Mouse (Mus musculus) heart, embryonic 13.5 days (tissue): ENCODE results near the gene Scarf2. TPM values are rescaled to one million over a fixed set of nuclear protein-coding genes. Genes with fewer than 3 reads are reported as not detected.
A peak's percentile ranks its signal among the peaks of the same experiment; 100 is the strongest.

Experiments
- ATAC-seq: fragments of 200-750 bp; cut with Nextera tagmentation; 2 replicates; pipeline ENCODE4 v1.8.0; 2017; ENCODE audit warnings: moderate TSS enrichment; ENCODE audit not compliant: insufficient number of reproducible peaks, low FRiP score, low TSS enrichment; ENCODE audit errors: extremely low read depth
- H3K27ac ChIP-seq: fragments of 300-500 bp; sonication (generic); replicated peaks from 2 replicates; pipeline ENCODE4 v1.5.1; 2015; ENCODE audit warnings: moderate library complexity, mild to moderate bottlenecking, inconsistent platforms
- H3K27me3 ChIP-seq: fragments of 300-500 bp; sonication (generic); replicated peaks from 2 replicates; pipeline ENCODE4 v1.6.1; 2015; ENCODE audit warnings: mild to moderate bottlenecking, inconsistent platforms
- H3K36me3 ChIP-seq: fragments of 300-500 bp; sonication (generic); 2 replicates; pipeline ENCODE4 v1.6.1; 2015; ENCODE audit warnings: mild to moderate bottlenecking, inconsistent platforms
- H3K4me1 ChIP-seq: fragments of 300-500 bp; sonication (generic); 2 replicates; pipeline ENCODE4 v1.6.1; 2015; ENCODE audit warnings: inconsistent platforms
- H3K4me2 ChIP-seq: fragments of 300-500 bp; sonication (generic); 2 replicates; pipeline ENCODE4 v1.6.1; 2015; ENCODE audit warnings: inconsistent platforms, mild to moderate bottlenecking, moderate library complexity
- H3K4me3 ChIP-seq: fragments of 300-500 bp; sonication (generic); 2 replicates; pipeline ENCODE4 v1.5.1; 2015; ENCODE audit warnings: moderate library complexity, mild to moderate bottlenecking, inconsistent platforms
- H3K9ac ChIP-seq: fragments of 300-500 bp; sonication (generic); 2 replicates; pipeline ENCODE4 v1.6.1; 2015; ENCODE audit warnings: inconsistent platforms, mild to moderate bottlenecking, moderate library complexity
- H3K9me3 ChIP-seq: fragments of 300-500 bp; sonication (generic); 2 replicates; pipeline ENCODE4 v1.6.1; 2016; ENCODE audit warnings: inconsistent platforms
- WGBS: fragments of 180-500 bp; shearing (Covaris S2); methylation state at CpG from one replicate; pipeline ENCODE4 v1.1.7; 2015; ENCODE audit warnings: mixed read lengths; 5-methylcytosine and 5-hydroxymethylcytosine counted together
- polyA plus RNA-seq: library from polyadenylated mRNA; unstranded; fragments of >200 nt; fragmentation: Nextera tagmentation; extraction: Ambion mirVana; gene quantifications from 2 replicates; pipeline ENCODE4 v1.2.1, GENCODE M21; 2015

Gene Scarf2
- polyA plus RNA-seq, 1 experiment from 2014 or later: 8.2 TPM

GRCm38 (mm10) chr16:17833321-17833680 lies 36.2 kb downstream of the Scarf2 start:
- no peak for ATAC-seq
- Histone ChIP-seq H3K4me2 (peak overlapping the region; percentile 99), H3K27ac (no peak overlapping the region), H3K36me3 (no peaks in the 10 kb centered on the region), H3K4me3 (peak overlapping the region; percentile 60), H3K9ac (peak overlapping the region; percentile 81), H3K9me3 (no peaks in the 10 kb centered on the region), H3K4me1 (peaks cover 15% of the 10 kb centered on the region), H3K27me3 (peaks cover 100% of the 10 kb centered on the region)
- under 1% methylated on average over 37 of the region's 37 CpGs for WGBS

DNA sequence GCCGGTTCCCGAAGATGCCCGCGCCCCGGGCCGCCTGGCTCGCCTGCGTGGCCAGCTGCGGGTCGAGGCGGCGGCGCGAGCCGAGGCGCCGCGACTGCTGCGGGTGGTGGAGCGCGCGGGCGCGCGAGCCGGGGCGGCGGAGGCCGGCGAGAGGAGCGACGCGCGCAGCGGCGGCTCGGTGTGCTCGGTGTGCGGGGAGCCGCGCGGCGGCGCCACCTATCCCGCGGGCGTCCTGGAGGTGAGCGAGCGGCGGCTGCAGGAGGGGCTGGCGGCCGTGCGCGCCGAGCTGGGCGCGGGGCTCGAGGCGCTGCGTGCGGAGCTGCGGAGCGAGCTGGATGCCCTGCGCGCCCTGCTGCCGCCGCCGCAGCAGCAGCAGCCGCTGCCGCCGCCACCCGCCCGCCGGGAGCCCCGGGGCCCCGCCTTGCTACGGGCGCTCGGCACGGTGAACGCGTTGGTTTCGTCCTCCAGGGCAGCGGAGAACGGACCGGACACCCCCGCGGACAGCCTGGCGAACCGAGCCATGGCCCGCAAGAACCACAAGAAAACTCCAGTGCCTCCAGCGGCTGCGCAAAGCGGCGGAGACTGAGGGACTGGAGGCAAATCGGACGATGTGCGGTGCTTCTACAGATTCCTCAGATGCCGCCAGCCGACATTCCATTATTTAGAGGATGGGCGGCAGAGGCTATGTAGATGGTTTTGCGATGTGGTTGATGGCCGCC lies 36.8 kb downstream of the Scarf2 start:
- Histone ChIP-seq H3K4me3 (peak overlapping the region; percentile 60), H3K36me3 (no peaks in the 10 kb centered on the region), H3K9ac (peak overlapping the region; percentile 81), H3K4me1 (peaks cover 15% of the 10 kb centered on the region), H3K9me3 (no peaks in the 10 kb centered on the region), H3K27me3 (peaks cover 98% of the 10 kb centered on the region), H3K4me2 (peak overlapping the region; percentile 99), H3K27ac (no peak overlapping the region)
- no peak for ATAC-seq
- WGBS: under 1% methylated on average over 91 of the region's 103 CpGs

DNA sequence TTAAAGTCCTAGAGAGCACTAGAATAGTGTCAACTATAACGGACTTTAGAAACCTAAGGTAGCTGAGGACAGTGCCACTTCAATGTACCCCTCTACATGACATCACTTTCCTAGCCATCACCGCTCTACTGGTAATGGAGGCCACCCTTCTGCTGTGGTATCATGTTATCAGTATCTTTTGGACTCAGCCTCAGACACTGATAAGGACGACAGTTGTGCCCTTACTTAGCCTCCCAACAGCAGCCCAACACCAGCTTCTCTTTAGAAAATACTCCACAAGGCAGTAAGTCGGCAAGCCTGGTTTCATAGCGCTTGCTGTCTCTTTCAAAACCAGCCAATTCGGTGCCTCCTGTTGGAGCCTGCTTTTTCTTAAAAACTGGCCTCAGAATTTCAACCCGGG lies 37.5 kb downstream of the Scarf2 start:
- 41% methylated on average over 7 of the region's 7 CpGs for WGBS

DNA sequence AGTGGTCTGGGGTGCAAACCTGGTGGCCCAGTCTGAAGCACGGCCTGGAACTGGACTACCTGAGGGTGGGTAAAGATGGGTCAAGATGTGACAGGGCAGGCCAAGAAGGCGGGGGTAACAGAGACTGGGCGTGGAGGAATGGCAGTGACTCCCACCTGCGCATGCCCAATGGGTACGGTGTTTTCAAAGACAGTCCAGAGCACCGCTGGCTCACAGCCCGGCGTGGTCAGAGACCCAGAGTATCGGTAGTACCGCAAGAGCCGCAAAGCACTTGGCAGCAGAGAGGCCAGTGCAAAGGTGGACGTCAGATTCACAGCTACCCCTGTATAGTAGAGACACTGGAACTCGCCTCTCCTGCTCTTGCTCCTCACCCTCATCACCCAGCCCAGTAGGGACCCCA lies 38.4 kb downstream of the Scarf2 start:
- Histone ChIP-seq H3K4me2 (no peak overlapping the region), H3K27me3 (peaks cover 81% of the 10 kb centered on the region), H3K9me3 (no peaks in the 10 kb centered on the region), H3K9ac (no peak overlapping the region), H3K27ac (no peak overlapping the region), H3K4me3 (no peak overlapping the region), H3K4me1 (peaks cover 15% of the 10 kb centered on the region), H3K36me3 (peaks cover 2% of the 10 kb centered on the region)
- no peak for ATAC-seq
- WGBS: 41% methylated on average over 13 of the region's 13 CpGs

More for the DNA sequence above, 37.5 kb downstream of the Scarf2 start:
- H3K9me3 ChIP-seq: no peaks in the 10 kb centered on the region
- no peak for ATAC-seq
- peaks cover 91% of the 10 kb centered on the region for H3K27me3 ChIP-seq
- peak overlapping the region; percentile 60 for H3K4me3 ChIP-seq
- no peaks in the 10 kb centered on the region for H3K36me3 ChIP-seq
- peak overlapping the region; percentile 99 for H3K4me2 ChIP-seq
- H3K4me1 ChIP-seq: peaks cover 15% of the 10 kb centered on the region
- no peak overlapping the region for H3K27ac ChIP-seq
- H3K9ac ChIP-seq: no peak overlapping the region; the same call in 1 of the 2 replicates

- H3K27ac ChIP-seq: no peak within 1 kb of the TSS
- H3K36me3 ChIP-seq: peaks cover 27% of the 10 kb centered on the region
- H3K9me3 ChIP-seq: no peaks in the 10 kb centered on the region
- peaks cover 12% of the 10 kb centered on the region for H3K4me1 ChIP-seq
- WGBS: 79% methylated on average over 6 of the region's 6 CpGs
- no peak within 1 kb of the TSS for H3K4me3 ChIP-seq
- no peak for ATAC-seq
- peaks cover 56% of the 10 kb centered on the region for H3K27me3 ChIP-seq
- no peak within 1 kb of the TSS for H3K4me2 ChIP-seq
- H3K9ac ChIP-seq: no peak within 1 kb of the TSS
Measured at GRCm38 (mm10) chr16:17838051-17838450, 41.0 kb downstream of the Scarf2 start, which contains the start of gene Car15. Car15 (minus strand) TSS chr16:17838364.

DNA sequence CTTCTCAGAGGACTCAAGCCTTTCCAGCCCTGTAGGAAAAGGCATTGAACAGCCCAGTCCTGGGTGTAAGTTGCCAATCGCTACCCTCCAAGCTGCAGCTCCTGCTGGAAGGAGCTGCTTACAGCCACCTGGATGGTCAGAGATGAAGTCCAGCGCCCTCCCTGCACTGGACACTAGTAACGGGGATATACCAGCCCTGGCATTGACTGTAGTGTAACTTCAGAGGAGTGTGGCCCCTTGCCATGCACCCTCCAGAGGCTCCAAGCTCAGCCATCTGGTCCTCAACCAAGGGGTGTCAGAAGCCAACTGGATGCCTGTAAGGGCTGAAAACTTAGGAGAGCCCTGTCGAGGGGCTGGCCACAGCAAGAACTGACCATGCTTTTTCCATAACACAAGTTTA lies 42.9 kb downstream of the Scarf2 start:
- H3K4me2 ChIP-seq: no peak overlapping the region
- no peak for ATAC-seq
- H3K27me3 ChIP-seq: peaks cover 36% of the 10 kb centered on the region
- no peak overlapping the region for H3K9ac ChIP-seq
- no peaks in the 10 kb centered on the region for H3K4me1 ChIP-seq
- no peaks in the 10 kb centered on the region for H3K9me3 ChIP-seq
- H3K36me3 ChIP-seq: peaks cover 47% of the 10 kb centered on the region
- WGBS: 81% methylated on average over 4 of the region's 4 CpGs
- H3K27ac ChIP-seq: no peak overlapping the region
- H3K4me3 ChIP-seq: no peak overlapping the region

DNA sequence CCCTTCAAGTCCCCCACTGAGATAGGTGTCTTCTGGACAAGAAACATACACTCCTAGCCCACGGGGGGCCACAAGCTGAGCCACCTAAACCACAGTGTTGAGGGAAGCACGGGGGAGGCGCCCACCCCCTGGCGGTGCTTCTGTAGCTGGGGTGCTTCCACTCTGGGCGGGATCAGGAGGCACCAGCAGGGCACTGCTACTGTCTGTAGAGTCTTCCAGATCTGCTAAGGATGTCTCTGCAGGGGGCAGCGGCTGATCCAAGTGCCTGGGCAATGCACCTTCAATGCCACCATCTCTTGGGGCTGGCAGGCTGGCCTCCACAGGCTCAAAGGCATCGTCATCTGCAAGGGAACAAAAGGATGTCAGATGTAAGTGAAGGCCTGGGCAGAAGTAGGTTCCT lies 45.4 kb downstream of the Scarf2 start:
- Histone ChIP-seq H3K9ac (no peak overlapping the region), H3K4me3 (no peak overlapping the region), H3K36me3 (peaks cover 71% of the 10 kb centered on the region), H3K4me2 (no peak overlapping the region), H3K4me1 (no peaks in the 10 kb centered on the region), H3K9me3 (no peaks in the 10 kb centered on the region), H3K27ac (no peak overlapping the region), H3K27me3 (peaks cover 12% of the 10 kb centered on the region)
- WGBS: 95% methylated on average over 7 of the region's 7 CpGs
- ATAC-seq: no peak

- WGBS: 88% methylated on average over 10 of the region's 10 CpGs
- H3K9me3 ChIP-seq: no peaks in the 10 kb centered on the region
Measured at GRCm38 (mm10) chr16:17843701-17844365, 46.8 kb downstream of the Scarf2 start.

GRCm38 (mm10) chr16:17848431-17848830 lies 51.3 kb downstream of the Scarf2 start:
- ATAC-seq: no peak
- H3K27ac ChIP-seq: no peak overlapping the region
- H3K9ac ChIP-seq: no peak overlapping the region
- H3K4me3 ChIP-seq: no peak overlapping the region
- no peaks in the 10 kb centered on the region for H3K27me3 ChIP-seq
- 88% methylated on average over 6 of the region's 6 CpGs for WGBS
- no peak overlapping the region for H3K4me2 ChIP-seq
- no peaks in the 10 kb centered on the region for H3K4me1 ChIP-seq
- H3K9me3 ChIP-seq: no peaks in the 10 kb centered on the region
- peaks cover 95% of the 10 kb centered on the region for H3K36me3 ChIP-seq

More at GRCm38 (mm10) chr16:17843701-17844365, 46.8 kb downstream of the Scarf2 start:
- no peaks in the 10 kb centered on the region for H3K27me3 ChIP-seq
- ATAC-seq: no peak
- H3K27ac ChIP-seq: no peak overlapping the region
- peaks cover 85% of the 10 kb centered on the region for H3K36me3 ChIP-seq
- no peaks in the 10 kb centered on the region for H3K4me1 ChIP-seq
- H3K4me3 ChIP-seq: no peak overlapping the region
- H3K4me2 ChIP-seq: no peak overlapping the region
- H3K9ac ChIP-seq: no peak overlapping the region

GRCm38 (mm10) chr16:17848928-17849327 lies 51.8 kb downstream of the Scarf2 start:
- Histone ChIP-seq H3K4me2 (no peak overlapping the region), H3K9ac (no peak overlapping the region), H3K27ac (no peak overlapping the region), H3K27me3 (no peaks in the 10 kb centered on the region), H3K4me3 (no peak overlapping the region), H3K4me1 (no peaks in the 10 kb centered on the region), H3K9me3 (no peaks in the 10 kb centered on the region), H3K36me3 (peaks cover 95% of the 10 kb centered on the region)
- WGBS: 22% methylated on average over 1 of the region's 1 CpGs
- ATAC-seq: no peak

DNA sequence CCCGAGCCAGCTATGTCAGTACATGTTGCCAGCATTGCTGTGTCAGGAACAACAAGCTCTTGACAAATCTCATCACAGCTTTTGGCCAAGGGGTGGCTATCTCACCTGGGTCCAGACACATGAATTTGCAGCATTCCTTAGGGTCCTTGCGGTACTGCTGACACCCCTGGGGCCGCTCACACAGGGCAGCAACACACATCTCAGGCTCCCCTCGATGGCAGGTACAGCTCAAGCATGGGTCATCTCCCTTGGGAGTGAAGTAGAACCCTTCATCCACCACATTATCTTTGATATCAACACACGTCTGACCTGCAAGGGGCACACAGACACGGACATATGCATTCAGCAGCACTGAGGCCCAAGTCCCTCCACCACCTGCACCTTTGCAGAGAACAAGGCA lies 52.4 kb downstream of the Scarf2 start:
- no peaks in the 10 kb centered on the region for H3K27me3 ChIP-seq
- no peak overlapping the region for H3K9ac ChIP-seq
- H3K27ac ChIP-seq: no peak overlapping the region
- WGBS: 79% methylated on average over 6 of the region's 6 CpGs
- no peak overlapping the region for H3K4me2 ChIP-seq
- ATAC-seq: no peak
- H3K36me3 ChIP-seq: peaks cover 95% of the 10 kb centered on the region
- H3K9me3 ChIP-seq: no peaks in the 10 kb centered on the region
- H3K4me3 ChIP-seq: no peak overlapping the region
- H3K4me1 ChIP-seq: no peaks in the 10 kb centered on the region

- no peak overlapping the region for H3K4me2 ChIP-seq
- 94% methylated on average over 5 of the region's 5 CpGs for WGBS
- no peak overlapping the region for H3K27ac ChIP-seq
- H3K9me3 ChIP-seq: no peaks in the 10 kb centered on the region
- no peak overlapping the region for H3K9ac ChIP-seq
- no peak for ATAC-seq
- H3K27me3 ChIP-seq: no peaks in the 10 kb centered on the region
- H3K4me1 ChIP-seq: no peaks in the 10 kb centered on the region
- no peak overlapping the region for H3K4me3 ChIP-seq
- peaks cover 94% of the 10 kb centered on the region for H3K36me3 ChIP-seq
Measured at GRCm38 (mm10) chr16:17851331-17851730, 54.2 kb downstream of the Scarf2 start.
